Mouse (Mus musculus) intestine, embryonic 14.5 days (tissue): ENCODE measurements at regions not wholly inside any gene's neighbourhood (a gene's known extent, or its start where the extent isn't known, plus 50 kb on each side); places are given as distances from the start of the nearest gene placed in this dataset.

Source experiments
- ATAC-seq: fragments of 200-750 bp; cut with Nextera tagmentation; replicated peaks from 2 replicates; pipeline ENCODE4 v1.8.0; 2017; ENCODE audit warnings: low read depth, moderate number of reproducible peaks, moderate TSS enrichment, moderate library complexity; ENCODE audit not compliant: low FRiP score, low TSS enrichment
- DNase-seq: peaks from one replicate; pipeline ENCODE4 v3.0.0-alpha.2; 2018; ENCODE audit warnings: low spot score
- H3K27ac ChIP-seq: fragments of 300-500 bp; sonication (generic); 2 replicates; pipeline ENCODE4 v1.5.1; 2014; ENCODE audit warnings: low read depth, mild to moderate bottlenecking, control low read depth
- H3K27me3 ChIP-seq: fragments of 300-500 bp; sonication (generic); replicated peaks from 2 replicates; pipeline ENCODE4 v1.6.1; 2014; ENCODE audit warnings: low read length, control low read depth; ENCODE audit not compliant: control insufficient read depth, insufficient read depth
- H3K36me3 ChIP-seq: fragments of 300-500 bp; sonication (generic); 2 replicates; pipeline ENCODE4 v1.6.1; 2014; ENCODE audit warnings: low read length, control low read depth; ENCODE audit not compliant: control insufficient read depth, insufficient read depth
- H3K4me1 ChIP-seq: fragments of 300-500 bp; sonication (generic); replicated peaks from 2 replicates; pipeline ENCODE4 v1.6.1; 2014; ENCODE audit warnings: low read length, control low read depth, mixed read lengths; ENCODE audit not compliant: control insufficient read depth, insufficient read depth
- H3K4me2 ChIP-seq: fragments of 300-500 bp; sonication (generic); 2 replicates; pipeline ENCODE4 v1.6.1; 2014; ENCODE audit warnings: low read length
- H3K4me3 ChIP-seq: fragments of 300-500 bp; sonication (generic); 2 replicates; pipeline ENCODE4 v1.5.1; 2014; ENCODE audit warnings: low read depth, low read length, control low read depth, mixed read lengths
- H3K9ac ChIP-seq: fragments of 300-500 bp; sonication (generic); 2 replicates; pipeline ENCODE4 v1.6.1; 2014; ENCODE audit warnings: mild to moderate bottlenecking, low read length
- H3K9me3 ChIP-seq: fragments of 300-500 bp; sonication (generic); 2 replicates; pipeline ENCODE4 v1.6.1; 2016; ENCODE audit warnings: low read length, control low read depth; ENCODE audit not compliant: control insufficient read depth
- WGBS: fragments of 180-500 bp; shearing (Covaris S2); extraction: QIAGEN DNeasy Blood & Tissue Kit; methylation state at CpG from one replicate; pipeline ENCODE4 v1.1.7; 2014; 5-methylcytosine and 5-hydroxymethylcytosine counted together

- no peak for DNase-seq
- Histone ChIP-seq H3K27ac (no peak overlapping the region), H3K36me3 (no peaks in the 10 kb centered on the region), H3K9ac (no peak overlapping the region), H3K27me3 (no peaks in the 10 kb centered on the region), H3K4me3 (no peak overlapping the region), H3K9me3 (no peaks in the 10 kb centered on the region), H3K4me2 (no peak overlapping the region), H3K4me1 (no peaks in the 10 kb centered on the region)
- no peak for ATAC-seq
- WGBS, result 78% methylated on average over 2 of the region's 2 CpGs
Observed at GRCm38 (mm10) chr19:14340759-14341158, 257.1 kb downstream of the Tle4 start.

- ATAC-seq (no peak), DNase-seq (no peak)
- Histone ChIP-seq H3K4me3 (no peak overlapping the region), H3K4me2 (no peak overlapping the region), H3K27me3 (no peaks in the 10 kb centered on the region), H3K9ac (no peak overlapping the region), H3K4me1 (no peaks in the 10 kb centered on the region), H3K9me3 (no peaks in the 10 kb centered on the region), H3K36me3 (no peaks in the 10 kb centered on the region), H3K27ac (no peak overlapping the region)
- 76% methylated on average over 5 of the region's 5 CpGs for WGBS
Observed at GRCm38 (mm10) chr19:14343890-14344289, 254.0 kb downstream of the Tle4 start.

GRCm38 (mm10) chr19:14344467-14344866, 253.4 kb downstream of the Tle4 start:
- H3K4me1 ChIP-seq, result no peaks in the 10 kb centered on the region
- no peak overlapping the region for H3K4me3 ChIP-seq
- H3K4me2 ChIP-seq, result no peak overlapping the region
- 86% methylated on average over 3 of the region's 3 CpGs for WGBS
- H3K27ac ChIP-seq, result no peak overlapping the region
- H3K27me3 ChIP-seq, result no peaks in the 10 kb centered on the region
- ATAC-seq (no peak), DNase-seq (no peak)
- H3K9ac ChIP-seq, result no peak overlapping the region
- no peaks in the 10 kb centered on the region for H3K36me3 ChIP-seq
- H3K9me3 ChIP-seq, result no peaks in the 10 kb centered on the region

GRCm38 (mm10) chr19:14347026-14347425, 250.8 kb downstream of the Tle4 start:
- no peak overlapping the region for H3K9ac ChIP-seq
- no peaks in the 10 kb centered on the region for H3K36me3 ChIP-seq
- no peak for DNase-seq
- no peaks in the 10 kb centered on the region for H3K4me1 ChIP-seq
- 54% methylated on average over 2 of the region's 2 CpGs for WGBS
- H3K27ac ChIP-seq, result no peak overlapping the region
- H3K4me2 ChIP-seq, result no peak overlapping the region
- no peaks in the 10 kb centered on the region for H3K9me3 ChIP-seq
- H3K4me3 ChIP-seq, result no peak overlapping the region
- H3K27me3 ChIP-seq, result no peaks in the 10 kb centered on the region
- no peak for ATAC-seq

GRCm38 (mm10) chr19:14347429-14347828, 250.4 kb downstream of the Tle4 start:
- no peak overlapping the region for H3K4me2 ChIP-seq
- no peak for DNase-seq
- ATAC-seq, result no peak
- H3K27ac ChIP-seq, result no peak overlapping the region
- no peaks in the 10 kb centered on the region for H3K27me3 ChIP-seq
- H3K9me3 ChIP-seq, result no peaks in the 10 kb centered on the region
- H3K9ac ChIP-seq, result no peak overlapping the region
- no peaks in the 10 kb centered on the region for H3K4me1 ChIP-seq
- H3K36me3 ChIP-seq, result no peaks in the 10 kb centered on the region
- H3K4me3 ChIP-seq, result no peak overlapping the region

- H3K4me1 ChIP-seq, result no peaks in the 10 kb centered on the region
- WGBS, result 81% methylated on average over 2 of the region's 2 CpGs
- ATAC-seq, result no peak
Observed at GRCm38 (mm10) chr19:14349753-14350152, 248.1 kb downstream of the Tle4 start.

GRCm38 (mm10) chr19:14351728-14352340, 246.0 kb downstream of the Tle4 start:
- Histone ChIP-seq H3K4me3 (no peak overlapping the region), H3K27me3 (no peaks in the 10 kb centered on the region), H3K27ac (no peak overlapping the region), H3K4me1 (no peaks in the 10 kb centered on the region), H3K4me2 (no peak overlapping the region), H3K9ac (no peak overlapping the region), H3K9me3 (no peaks in the 10 kb centered on the region), H3K36me3 (no peaks in the 10 kb centered on the region)
- DNase-seq (no peak), ATAC-seq (no peak)
- 57% methylated on average over 4 of the region's 4 CpGs for WGBS

More at GRCm38 (mm10) chr19:14349753-14350152, 248.1 kb downstream of the Tle4 start:
- H3K27ac ChIP-seq, result no peak overlapping the region
- no peak overlapping the region for H3K4me2 ChIP-seq
- no peak overlapping the region for H3K4me3 ChIP-seq
- no peak for DNase-seq
- H3K9ac ChIP-seq, result no peak overlapping the region
- no peaks in the 10 kb centered on the region for H3K27me3 ChIP-seq
- no peaks in the 10 kb centered on the region for H3K9me3 ChIP-seq
- no peaks in the 10 kb centered on the region for H3K36me3 ChIP-seq

GRCm38 (mm10) chr19:14352551-14352950, 245.3 kb downstream of the Tle4 start:
- WGBS, result 91% methylated on average over 3 of the region's 3 CpGs
- DNase-seq (no peak), ATAC-seq (no peak)

GRCm38 (mm10) chr19:14353151-14353550, 244.7 kb downstream of the Tle4 start:
- H3K4me1 ChIP-seq, result no peaks in the 10 kb centered on the region
- H3K27me3 ChIP-seq, result no peaks in the 10 kb centered on the region
- no peak for DNase-seq
- H3K36me3 ChIP-seq, result no peaks in the 10 kb centered on the region
- no peaks in the 10 kb centered on the region for H3K9me3 ChIP-seq
- ATAC-seq, result no peak
- H3K9ac ChIP-seq, result no peak overlapping the region
- no peak overlapping the region for H3K4me2 ChIP-seq
- H3K4me3 ChIP-seq, result no peak overlapping the region
- 79% methylated on average over 4 of the region's 4 CpGs for WGBS
- no peak overlapping the region for H3K27ac ChIP-seq

More at GRCm38 (mm10) chr19:14352551-14352950, 245.3 kb downstream of the Tle4 start:
- Histone ChIP-seq H3K9me3 (no peaks in the 10 kb centered on the region), H3K4me2 (no peak overlapping the region), H3K27ac (no peak overlapping the region), H3K4me1 (no peaks in the 10 kb centered on the region), H3K9ac (no peak overlapping the region), H3K4me3 (no peak overlapping the region), H3K36me3 (no peaks in the 10 kb centered on the region), H3K27me3 (no peaks in the 10 kb centered on the region)
